Mouse (Mus musculus) intestine, embryonic 14.5 days (tissue): ENCODE measurements around the gene Irak3. TPM values are rescaled to one million over a fixed set of nuclear protein-coding genes. Genes with fewer than 3 reads are reported as not detected.
"Not testable (repeated sequence)": the region's sequence is repeated elsewhere in the genome, so short reads cannot be mapped to it uniquely, and the experiment has no call there.

Source experiments
- ATAC-seq: fragments of 200-750 bp; cut with Nextera tagmentation; replicated peaks from 2 replicates; pipeline ENCODE4 v1.8.0; 2017; ENCODE audit warnings: low read depth, moderate number of reproducible peaks, moderate TSS enrichment, moderate library complexity; ENCODE audit not compliant: low FRiP score, low TSS enrichment
- DNase-seq: peaks from one replicate; pipeline ENCODE4 v3.0.0-alpha.2; 2018; ENCODE audit warnings: low spot score
- H3K27ac ChIP-seq: fragments of 300-500 bp; sonication (generic); 2 replicates; pipeline ENCODE4 v1.5.1; 2014; ENCODE audit warnings: low read depth, mild to moderate bottlenecking, control low read depth
- H3K27me3 ChIP-seq: fragments of 300-500 bp; sonication (generic); replicated peaks from 2 replicates; pipeline ENCODE4 v1.6.1; 2014; ENCODE audit warnings: low read length, control low read depth; ENCODE audit not compliant: control insufficient read depth, insufficient read depth
- H3K36me3 ChIP-seq: fragments of 300-500 bp; sonication (generic); 2 replicates; pipeline ENCODE4 v1.6.1; 2014; ENCODE audit warnings: low read length, control low read depth; ENCODE audit not compliant: control insufficient read depth, insufficient read depth
- H3K4me1 ChIP-seq: fragments of 300-500 bp; sonication (generic); replicated peaks from 2 replicates; pipeline ENCODE4 v1.6.1; 2014; ENCODE audit warnings: low read length, control low read depth, mixed read lengths; ENCODE audit not compliant: control insufficient read depth, insufficient read depth
- H3K4me2 ChIP-seq: fragments of 300-500 bp; sonication (generic); 2 replicates; pipeline ENCODE4 v1.6.1; 2014; ENCODE audit warnings: low read length
- H3K4me3 ChIP-seq: fragments of 300-500 bp; sonication (generic); 2 replicates; pipeline ENCODE4 v1.5.1; 2014; ENCODE audit warnings: low read depth, low read length, control low read depth, mixed read lengths
- H3K9ac ChIP-seq: fragments of 300-500 bp; sonication (generic); 2 replicates; pipeline ENCODE4 v1.6.1; 2014; ENCODE audit warnings: mild to moderate bottlenecking, low read length
- H3K9me3 ChIP-seq: fragments of 300-500 bp; sonication (generic); 2 replicates; pipeline ENCODE4 v1.6.1; 2016; ENCODE audit warnings: low read length, control low read depth; ENCODE audit not compliant: control insufficient read depth
- WGBS: fragments of 180-500 bp; shearing (Covaris S2); extraction: QIAGEN DNeasy Blood & Tissue Kit; methylation state at CpG from one replicate; pipeline ENCODE4 v1.1.7; 2014; 5-methylcytosine and 5-hydroxymethylcytosine counted together
- polyA plus RNA-seq: library from polyadenylated mRNA; unstranded; fragments of >200 nt; fragmentation: Nextera tagmentation; extraction: Ambion mirVana; gene quantifications from 2 replicates; pipeline ENCODE4 v1.2.1, GENCODE M21; 2014

The Irak3 gene
- polyA plus RNA-seq, 1 experiment from 2014 or later, result 1.3 TPM

DNA sequence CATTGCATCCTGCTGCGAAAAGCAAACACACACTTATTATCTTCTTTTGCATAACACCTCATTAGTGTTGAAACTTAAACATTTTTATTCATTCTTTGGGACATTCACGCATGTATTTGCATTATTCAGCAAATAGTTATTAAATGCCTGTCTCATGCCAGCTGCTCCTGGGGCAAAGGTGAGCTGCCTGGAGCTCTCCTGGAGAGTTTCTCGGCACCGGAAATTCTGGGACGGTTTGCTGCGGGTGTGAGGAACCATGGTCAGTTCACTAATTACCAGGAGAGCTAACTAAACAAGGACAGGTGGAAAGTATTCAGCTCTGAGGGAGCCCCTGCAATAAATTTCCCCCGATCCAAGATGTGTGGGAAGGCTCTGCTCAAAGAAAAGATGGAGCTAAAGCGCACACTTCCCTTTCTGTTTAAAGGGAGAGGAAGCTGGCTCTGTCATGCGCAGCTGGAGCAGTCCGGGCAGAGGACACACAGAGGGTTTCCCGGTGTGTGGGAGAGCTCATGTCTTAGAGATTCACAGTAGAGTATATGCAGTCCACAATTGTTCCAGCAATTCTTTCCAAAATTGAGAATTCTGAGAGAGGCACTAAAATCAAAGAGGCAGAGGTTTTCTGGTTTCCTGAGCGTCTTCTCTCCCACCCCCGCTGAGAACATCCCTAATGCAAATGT is 73.2 kb downstream of the Irak3 start:
- Histone ChIP-seq H3K4me3 (0 out of 2 replicates have a peak overlapping the region, but pooled peaks have one; percentile 10), H3K4me2 (peak overlapping the region; percentile 39), H3K9ac (no peak overlapping the region), H3K27ac (no peak overlapping the region), H3K9me3 (no peaks in the 10 kb centered on the region), H3K4me1 (no peaks in the 10 kb centered on the region), H3K27me3 (0 out of 2 replicates have a peak, but pooled peaks cover 2% of the 10 kb centered on the region), H3K36me3 (no peaks in the 10 kb centered on the region)
- no peak for DNase-seq
- ATAC-seq, result no peak
- 28% methylated on average over 13 of the region's 13 CpGs for whole genome bisulfite sequencing

- Histone ChIP-seq H3K27me3 (0 out of 2 replicates have a peak, but pooled peaks cover 2% of the 10 kb centered on the region), H3K4me2 (no peak overlapping the region), H3K9me3 (no peaks in the 10 kb centered on the region), H3K9ac (no peak overlapping the region), H3K36me3 (no peaks in the 10 kb centered on the region), H3K4me3 (no peak overlapping the region), H3K27ac (no peak overlapping the region), H3K4me1 (no peaks in the 10 kb centered on the region)
- DNase-seq (no peak), ATAC-seq (no peak)
- 76% methylated on average over 10 of the region's 10 CpGs for WGBS
Observed at GRCm38 (mm10) chr10:120125465-120125857, 76.5 kb downstream of the Irak3 start.

DNA sequence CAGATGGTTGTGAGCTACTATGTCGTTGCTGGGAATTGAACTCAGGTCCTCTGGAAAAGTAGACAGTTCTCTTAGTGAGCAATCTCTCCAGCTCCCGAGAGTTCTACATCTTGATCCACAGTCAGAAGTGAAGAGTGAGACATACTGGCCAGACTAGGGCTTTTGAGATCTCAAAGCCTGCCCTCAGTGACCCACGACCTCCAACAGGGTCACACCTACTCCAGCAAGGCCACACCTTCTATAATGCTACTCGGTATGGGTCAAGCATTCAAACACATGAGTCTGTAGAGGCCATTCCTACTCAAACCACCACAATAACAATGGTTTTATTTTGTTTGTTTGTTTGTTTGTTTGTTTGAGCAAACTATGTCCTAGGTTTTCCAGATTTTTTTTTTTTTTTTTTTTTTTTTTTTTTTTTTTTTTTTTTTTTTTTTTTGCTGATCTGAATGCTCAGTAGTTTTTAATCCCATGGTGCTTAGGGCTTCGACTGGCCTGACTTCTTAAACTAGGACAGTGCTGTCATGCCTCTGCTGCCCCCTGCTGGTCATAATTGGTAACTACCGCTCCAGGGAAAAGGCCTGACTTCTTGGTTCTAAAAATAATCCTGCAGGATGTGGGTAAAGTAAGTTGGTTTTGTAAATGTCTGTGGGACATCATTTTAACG is 77.0 kb downstream of the Irak3 start:
- Histone ChIP-seq H3K4me2 (no peak overlapping the region), H3K4me3 (no peak overlapping the region), H3K27me3 (0 out of 2 replicates have a peak, but pooled peaks cover 2% of the 10 kb centered on the region), H3K9me3 (no peaks in the 10 kb centered on the region), H3K9ac (no peak overlapping the region), H3K36me3 (no peaks in the 10 kb centered on the region), H3K27ac (no peak overlapping the region), H3K4me1 (no peaks in the 10 kb centered on the region)
- 54% methylated on average over 7 of the region's 7 CpGs for WGBS
- 0 out of 2 replicates have a peak, but pooled peaks have one; percentile 36 for ATAC-seq
- peak; percentile 91 for DNase-seq

- ATAC-seq (no peak), DNase-seq (no peak)
- H3K27me3 ChIP-seq, result 0 out of 2 replicates have a peak, but pooled peaks cover 2% of the 10 kb centered on the region
- WGBS, result 91% methylated on average over 3 of the region's 3 CpGs
- H3K9me3 ChIP-seq, result 0 out of 2 replicates have a peak, but pooled peaks cover 2% of the 10 kb centered on the region
- no peak overlapping the region for H3K9ac ChIP-seq
- no peaks in the 10 kb centered on the region for H3K4me1 ChIP-seq
- H3K4me3 ChIP-seq, result no peak overlapping the region
- no peaks in the 10 kb centered on the region for H3K36me3 ChIP-seq
- H3K4me2 ChIP-seq, result no peak overlapping the region
- H3K27ac ChIP-seq, result no peak overlapping the region
Observed at GRCm38 (mm10) chr10:120123721-120124120, 78.2 kb downstream of the Irak3 start.

DNA sequence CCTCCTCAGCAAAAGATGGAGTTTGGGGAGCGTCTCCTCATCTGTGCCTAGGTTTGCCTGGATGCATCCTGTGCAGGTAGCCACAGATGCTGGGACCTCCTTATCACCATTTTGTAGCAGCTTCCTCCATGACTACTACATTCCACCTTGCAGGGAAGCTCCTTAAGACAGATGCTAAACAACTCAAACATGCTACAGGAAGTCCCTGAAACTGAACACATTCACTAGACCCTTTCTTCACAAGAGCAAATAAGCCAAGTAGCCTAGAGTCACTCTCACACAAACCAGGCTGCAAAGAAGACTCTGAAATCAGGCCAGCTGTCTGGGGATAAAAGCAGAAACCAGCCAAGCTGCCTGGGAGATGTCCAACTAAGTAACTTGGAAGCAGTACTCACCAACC is 86.7 kb downstream of the Irak3 start:
- H3K9ac ChIP-seq, result no peak overlapping the region
- WGBS, result 79% methylated on average over 1 of the region's 1 CpGs
- H3K27me3 ChIP-seq, result no peaks in the 10 kb centered on the region
- DNase-seq, result no peak
- no peak overlapping the region for H3K4me2 ChIP-seq
- H3K27ac ChIP-seq, result no peak overlapping the region
- no peaks in the 10 kb centered on the region for H3K36me3 ChIP-seq
- ATAC-seq, result no peak
- 0 out of 2 replicates have a peak, but pooled peaks cover 3% of the 10 kb centered on the region for H3K4me1 ChIP-seq
- H3K9me3 ChIP-seq, result 0 out of 2 replicates have a peak, but pooled peaks cover 2% of the 10 kb centered on the region
- no peak overlapping the region for H3K4me3 ChIP-seq

- H3K9me3 ChIP-seq, result 0 out of 2 replicates have a peak, but pooled peaks cover 2% of the 10 kb centered on the region
- no peak for DNase-seq
- H3K4me3 ChIP-seq, result no peak overlapping the region
- no peak for ATAC-seq
- no peak overlapping the region for H3K9ac ChIP-seq
- H3K36me3 ChIP-seq, result no peaks in the 10 kb centered on the region
- 50% methylated on average over 7 of the region's 7 CpGs for WGBS
- H3K4me2 ChIP-seq, result no peak overlapping the region
- no peak overlapping the region for H3K27ac ChIP-seq
- 0 out of 2 replicates have a peak, but pooled peaks cover 3% of the 10 kb centered on the region for H3K4me1 ChIP-seq
- no peaks in the 10 kb centered on the region for H3K27me3 ChIP-seq
Observed at GRCm38 (mm10) chr10:120114493-120114892, 87.4 kb downstream of the Irak3 start.

- no peak for DNase-seq
- no peak overlapping the region for H3K4me2 ChIP-seq
- 76% methylated on average over 6 of the region's 6 CpGs for WGBS
Observed at GRCm38 (mm10) chr10:120113980-120114379, 88.0 kb downstream of the Irak3 start.

GRCm38 (mm10) chr10:120113482-120113881 is 88.4 kb downstream of the Irak3 start:
- not testable (repeated sequence) for H3K9ac ChIP-seq, H3K4me1 ChIP-seq, DNase-seq, H3K9me3 ChIP-seq, H3K27me3 ChIP-seq, ATAC-seq, H3K27ac ChIP-seq, H3K36me3 ChIP-seq
- peak overlapping the region; percentile 73 for H3K4me2 ChIP-seq
- 71% methylated on average over 9 of the region's 9 CpGs for WGBS
- peak overlapping the region; percentile 72; the same call in 1 of the 2 replicates for H3K4me3 ChIP-seq

More at GRCm38 (mm10) chr10:120113980-120114379, 88.0 kb downstream of the Irak3 start:
- no peaks in the 10 kb centered on the region for H3K27me3 ChIP-seq
- ATAC-seq, result no peak
- 0 out of 2 replicates have a peak, but pooled peaks cover 1% of the 10 kb centered on the region for H3K9me3 ChIP-seq
- 0 out of 2 replicates have a peak, but pooled peaks cover 3% of the 10 kb centered on the region for H3K4me1 ChIP-seq
- no peak overlapping the region for H3K9ac ChIP-seq
- H3K27ac ChIP-seq, result no peak overlapping the region
- no peaks in the 10 kb centered on the region for H3K36me3 ChIP-seq
- H3K4me3 ChIP-seq, result no peak overlapping the region
